Mouse (Mus musculus) embryonic facial prominence, embryonic 13.5 days (tissue): ENCODE data around the gene Dcps. TPM values are rescaled to one million over a fixed set of nuclear protein-coding genes. Genes with fewer than 3 reads are reported as not detected.

Experiments
- ATAC-seq: fragments of 200-750 bp; cut with Nextera tagmentation; 2 replicates; pipeline ENCODE4 v1.8.0; 2017; ENCODE audit warnings: low read depth; ENCODE audit not compliant: insufficient number of reproducible peaks, insufficient read depth, low FRiP score, low TSS enrichment
- H3K27ac ChIP-seq: fragments of 300-500 bp; sonication (generic); 2 replicates; pipeline ENCODE4 v1.5.1; 2015; ENCODE audit warnings: moderate library complexity, mild to moderate bottlenecking, inconsistent platforms
- H3K27me3 ChIP-seq: fragments of 300-500 bp; sonication (generic); 2 replicates; pipeline ENCODE4 v1.6.1; 2015; ENCODE audit warnings: mild to moderate bottlenecking, inconsistent platforms
- H3K36me3 ChIP-seq: fragments of 300-500 bp; sonication (generic); 2 replicates; pipeline ENCODE4 v1.6.1; 2015; ENCODE audit warnings: mild to moderate bottlenecking, inconsistent platforms
- H3K4me1 ChIP-seq: fragments of 300-500 bp; sonication (generic); 2 replicates; pipeline ENCODE4 v1.6.1; 2015; ENCODE audit warnings: inconsistent platforms
- H3K4me2 ChIP-seq: fragments of 300-500 bp; sonication (generic); 2 replicates; pipeline ENCODE4 v1.6.1; 2015; ENCODE audit warnings: moderate library complexity, mild to moderate bottlenecking, inconsistent platforms
- H3K4me3 ChIP-seq: fragments of 300-500 bp; sonication (generic); 2 replicates; pipeline ENCODE4 v1.5.1; 2015; ENCODE audit warnings: mild to moderate bottlenecking, inconsistent platforms
- H3K9ac ChIP-seq: fragments of 300-500 bp; sonication (generic); 2 replicates; pipeline ENCODE4 v1.6.1; 2015; ENCODE audit warnings: mild to moderate bottlenecking, inconsistent platforms
- H3K9me3 ChIP-seq: fragments of 300-500 bp; sonication (generic); 2 replicates; pipeline ENCODE4 v1.6.1; 2016; ENCODE audit warnings: inconsistent platforms
- WGBS: fragments of 180-500 bp; shearing (Covaris S2); methylation state at CpG from one replicate; pipeline ENCODE4 v1.1.7; 2015; ENCODE audit warnings: mixed read lengths; 5-methylcytosine and 5-hydroxymethylcytosine counted together
- polyA plus RNA-seq: library from polyadenylated mRNA; unstranded; fragments of >200 nt; fragmentation: Nextera tagmentation; extraction: Ambion mirVana; gene quantifications from 2 replicates; pipeline ENCODE4 v1.2.1, GENCODE M21; 2015

The Dcps gene
- polyA plus RNA-seq = 76.2 and 82.1 TPM in 2 replicates

- no peaks in the 10 kb centered on the region for H3K27me3 ChIP-seq
- peak within 1 kb of the TSS; percentile 91 for H3K27ac ChIP-seq
- peaks cover 12% of the 10 kb centered on the region for H3K4me1 ChIP-seq
- H3K4me3 ChIP-seq = peak within 1 kb of the TSS; percentile 64
- peak; percentile 91 for ATAC-seq
- H3K9me3 ChIP-seq = no peaks in the 10 kb centered on the region
- H3K36me3 ChIP-seq = peaks cover 5% of the 10 kb centered on the region; the same call in 1 of the 2 replicates
- peak within 1 kb of the TSS; percentile 76 for H3K9ac ChIP-seq
- WGBS = under 1% methylated on average over 38 of the region's 38 CpGs
- peak within 1 kb of the TSS; percentile 88 for H3K4me2 ChIP-seq
These were observed at the start of gene Dcps for GRCm38 (mm10) chr9:35175251-35176123. TSS of gene Dcps (minus strand) at chr9:35176061.

GRCm38 (mm10) chr9:35223466-35223865 lies 47.6 kb upstream of the Dcps start:
- Histone ChIP-seq H3K9me3 (no peaks in the 10 kb centered on the region), H3K4me3 (no peak overlapping the region), H3K36me3 (peaks cover 60% of the 10 kb centered on the region), H3K4me1 (no peaks in the 10 kb centered on the region), H3K4me2 (no peak overlapping the region), H3K27me3 (no peaks in the 10 kb centered on the region), H3K9ac (no peak overlapping the region), H3K27ac (no peak overlapping the region)
- no peak for ATAC-seq
- WGBS = 96% methylated on average over 3 of the region's 3 CpGs

GRCm38 (mm10) chr9:35217963-35218362 lies 42.1 kb upstream of the Dcps start:
- 78% methylated on average over 1 of the region's 1 CpGs for WGBS
- Histone ChIP-seq H3K4me2 (no peak overlapping the region), H3K4me3 (no peak overlapping the region), H3K36me3 (peaks cover 83% of the 10 kb centered on the region), H3K27me3 (no peaks in the 10 kb centered on the region), H3K27ac (no peak overlapping the region), H3K4me1 (no peaks in the 10 kb centered on the region), H3K9me3 (no peaks in the 10 kb centered on the region), H3K9ac (no peak overlapping the region)
- no peak for ATAC-seq

- 35% methylated on average over 26 of the region's 26 CpGs for WGBS
- Histone ChIP-seq H3K4me2 (peak overlapping the region; percentile 89), H3K9me3 (no peaks in the 10 kb centered on the region), H3K27ac (peak overlapping the region; percentile 78), H3K36me3 (peaks cover 64% of the 10 kb centered on the region), H3K9ac (peak overlapping the region; percentile 95), H3K27me3 (no peaks in the 10 kb centered on the region), H3K4me1 (peaks cover 18% of the 10 kb centered on the region), H3K4me3 (peak overlapping the region; percentile 91)
- ATAC-seq = no peak
These were observed 36.0 kb upstream of the Dcps start for GRCm38 (mm10) chr9:35211573-35212511.

DNA sequence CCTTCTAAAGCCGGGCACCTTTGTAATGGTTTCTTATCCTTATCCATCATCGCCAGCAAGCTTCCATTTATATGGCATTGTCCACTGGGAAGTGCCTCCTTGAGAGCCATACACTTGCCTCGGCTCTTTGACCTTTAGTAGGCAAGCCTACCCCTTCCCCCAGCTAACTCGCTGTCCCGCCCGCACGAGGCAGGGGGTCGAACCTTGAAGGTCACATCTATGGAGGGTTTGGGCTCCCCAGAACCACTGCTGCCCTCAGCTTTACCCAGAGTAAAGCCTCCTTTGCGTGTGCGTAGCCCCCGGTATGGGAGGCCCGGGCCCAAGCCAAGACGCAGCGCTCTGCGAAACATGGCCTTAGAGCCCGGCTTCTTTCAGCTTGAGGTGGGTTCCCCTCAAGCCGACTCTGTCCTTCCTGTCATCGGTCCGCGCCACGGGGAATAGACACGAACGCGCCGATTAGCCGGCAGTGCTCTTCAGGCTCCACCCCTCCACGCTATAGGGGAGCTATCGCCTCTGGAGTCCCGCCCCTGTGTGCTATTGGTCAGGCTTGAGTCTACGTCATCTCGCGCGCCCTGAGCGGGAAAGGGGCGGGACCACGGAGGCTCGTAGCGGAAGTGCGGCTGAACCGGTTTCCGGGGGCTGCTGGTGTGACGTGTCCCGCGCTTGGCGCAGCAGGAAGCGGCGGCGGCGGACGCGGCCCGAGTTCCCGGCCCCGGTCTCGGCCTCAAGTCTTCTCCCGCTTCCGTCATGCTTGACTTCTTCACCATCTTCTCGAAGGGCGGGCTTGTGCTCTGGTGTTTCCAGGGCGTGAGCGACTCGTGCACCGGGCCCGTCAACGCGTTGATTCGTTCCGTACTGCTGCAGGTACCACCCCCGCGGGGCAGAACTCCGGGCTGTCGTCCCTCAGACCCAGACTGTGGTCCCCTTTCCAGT lies 34.9 kb upstream of the Dcps start, which contains the start of gene Foxred1:
TSS of gene Foxred1 (minus strand) at position 514 of the 933 bp plus-strand sequence.
- Histone ChIP-seq H3K4me2 (peak within 1 kb of the TSS; percentile 89), H3K36me3 (peaks cover 66% of the 10 kb centered on the region)

DNA sequence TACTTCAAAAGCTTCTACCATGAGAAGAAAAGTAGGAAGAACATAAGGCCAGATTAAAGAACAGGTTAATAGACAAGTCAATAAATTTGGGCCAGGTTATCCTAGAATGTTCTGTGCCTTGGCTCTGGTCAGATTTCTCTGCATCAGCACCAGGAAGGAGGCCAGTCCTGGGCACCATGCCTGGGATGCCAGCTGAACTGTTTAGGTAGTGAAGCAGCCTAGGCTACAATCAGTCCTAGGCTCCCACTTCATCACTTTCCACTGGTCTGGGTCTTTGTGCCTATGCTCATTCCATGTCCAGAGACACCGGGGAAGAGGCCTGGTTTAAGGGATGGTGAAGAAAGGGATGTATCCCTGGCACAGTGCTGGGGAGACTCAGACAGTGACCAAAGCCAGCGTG lies 28.6 kb upstream of the Dcps start:
- no peak overlapping the region for H3K4me2 ChIP-seq
- WGBS = 93% methylated on average over 2 of the region's 2 CpGs
- peaks cover 51% of the 10 kb centered on the region for H3K36me3 ChIP-seq
- H3K27ac ChIP-seq = no peak overlapping the region
- H3K4me1 ChIP-seq = peaks cover 8% of the 10 kb centered on the region
- no peak for ATAC-seq
- no peak overlapping the region for H3K9ac ChIP-seq
- H3K4me3 ChIP-seq = no peak overlapping the region
- H3K27me3 ChIP-seq = no peaks in the 10 kb centered on the region
- no peaks in the 10 kb centered on the region for H3K9me3 ChIP-seq

More for the DNA sequence above, 34.9 kb upstream of the Dcps start, which contains the start of gene Foxred1:
- Histone ChIP-seq H3K9me3 (no peaks in the 10 kb centered on the region), H3K4me3 (peak within 1 kb of the TSS; percentile 91), H3K9ac (peak within 1 kb of the TSS; percentile 95), H3K27me3 (no peaks in the 10 kb centered on the region), H3K4me1 (peaks cover 18% of the 10 kb centered on the region), H3K27ac (peak within 1 kb of the TSS; percentile 90)
- ATAC-seq = peak; percentile 100
- 1% methylated on average over 72 of the region's 72 CpGs for WGBS

DNA sequence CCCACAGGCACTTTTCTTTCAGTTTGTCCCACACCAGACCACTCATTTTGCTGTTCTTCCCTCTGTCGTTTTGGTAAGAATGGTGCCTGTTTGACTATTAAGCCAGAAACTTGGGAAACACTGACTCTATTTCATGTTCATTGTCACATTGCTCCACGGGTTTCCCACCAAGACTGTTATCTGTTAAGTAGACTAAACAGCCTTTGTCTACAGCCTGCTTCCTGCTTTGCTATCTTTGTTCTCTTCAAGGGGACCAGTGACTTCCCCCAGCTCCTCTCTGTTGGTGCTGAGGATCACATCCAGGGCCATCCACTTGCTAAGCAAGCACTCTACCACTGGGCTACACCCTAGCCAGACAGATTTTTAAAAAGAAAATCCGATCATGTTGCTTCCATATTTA lies 27.7 kb upstream of the Dcps start:
- H3K4me3 ChIP-seq = no peak overlapping the region
- peaks cover 45% of the 10 kb centered on the region for H3K36me3 ChIP-seq
- WGBS = 80% methylated on average over 3 of the region's 3 CpGs
- no peak overlapping the region for H3K27ac ChIP-seq
- H3K9ac ChIP-seq = no peak overlapping the region
- H3K27me3 ChIP-seq = no peaks in the 10 kb centered on the region
- no peaks in the 10 kb centered on the region for H3K9me3 ChIP-seq
- H3K4me1 ChIP-seq = peaks cover 15% of the 10 kb centered on the region
- no peak overlapping the region for H3K4me2 ChIP-seq
- no peak for ATAC-seq

DNA sequence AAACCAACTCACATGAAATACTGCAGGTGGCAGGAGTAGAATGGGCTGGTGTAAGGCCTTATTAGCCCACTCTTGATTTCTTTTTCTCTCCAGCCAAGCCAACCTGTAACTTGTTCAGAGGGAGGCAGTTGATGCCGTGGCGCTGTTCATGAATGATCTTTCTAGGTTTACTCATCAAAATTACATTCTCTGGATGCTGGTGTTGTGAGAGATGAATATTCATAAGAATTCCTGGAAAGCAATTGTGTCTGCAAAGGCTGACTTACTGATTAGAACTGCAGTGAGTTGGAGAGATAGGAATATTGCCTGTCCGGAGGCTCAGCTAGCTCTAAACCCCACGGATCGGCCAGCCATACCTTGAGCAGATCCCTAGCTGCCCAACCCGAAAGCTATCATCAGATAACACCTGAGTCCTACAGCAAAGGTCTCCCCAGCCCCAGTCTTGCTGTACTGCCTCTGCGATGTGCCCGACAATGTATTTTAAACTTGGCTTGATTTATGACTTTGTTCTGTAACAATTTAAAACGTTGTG lies 24.7 kb upstream of the Dcps start:
- 69% methylated on average over 9 of the region's 9 CpGs for WGBS
- ATAC-seq = no peak
- Histone ChIP-seq H3K27ac (no peak overlapping the region), H3K36me3 (peaks cover 16% of the 10 kb centered on the region), H3K4me2 (peak overlapping the region; percentile 73), H3K9ac (peak overlapping the region; percentile 82; the same call in 1 of the 2 replicates), H3K27me3 (no peaks in the 10 kb centered on the region), H3K4me1 (peaks cover 18% of the 10 kb centered on the region), H3K4me3 (peak overlapping the region; percentile 64), H3K9me3 (no peaks in the 10 kb centered on the region)

DNA sequence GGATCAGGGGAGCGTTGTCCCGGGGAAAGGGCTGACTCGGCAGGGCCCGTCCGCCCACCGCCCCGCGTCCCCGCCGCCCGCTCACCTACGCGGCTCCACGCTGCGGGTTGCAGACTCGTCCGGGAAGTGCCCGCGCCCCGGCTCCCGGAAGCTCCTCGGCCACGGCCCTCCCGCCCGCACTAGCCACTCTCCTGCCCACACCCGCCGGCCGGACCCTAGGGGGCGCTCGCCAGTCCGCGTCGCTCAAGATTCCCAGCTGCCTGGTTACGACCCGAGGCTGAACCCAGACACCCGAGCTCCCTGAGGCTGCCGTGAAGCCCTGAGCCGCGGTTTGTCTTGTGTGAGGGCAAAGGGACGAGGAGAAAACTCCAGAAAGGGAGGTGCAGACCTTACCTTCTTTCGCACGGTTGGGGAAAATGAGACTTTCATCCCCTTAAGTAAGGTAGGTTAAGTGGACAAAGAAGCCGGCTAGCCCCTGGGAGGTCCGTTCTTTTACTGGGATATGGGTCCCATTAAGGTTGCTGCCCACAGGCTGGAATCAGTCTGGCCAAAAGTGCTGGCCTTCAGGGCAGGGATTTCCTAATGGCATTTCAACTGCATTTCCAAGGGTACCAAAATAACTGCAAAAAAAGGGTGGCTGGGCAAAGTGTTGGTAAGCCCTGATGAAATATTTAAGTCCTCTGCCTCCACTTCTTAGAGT lies 24.1 kb upstream of the Dcps start, which contains the start of the genes Srpr and Tirap:
TSS of gene Srpr (plus strand) at position 404 of the 700 bp plus-strand sequence.
TSS of gene Tirap (minus strand) at position 520 of the 700 bp plus-strand sequence.
- Histone ChIP-seq H3K4me2 (peak within 1 kb of the TSS; percentile 73), H3K27me3 (no peaks in the 10 kb centered on the region), H3K4me1 (peaks cover 18% of the 10 kb centered on the region), H3K9me3 (no peaks in the 10 kb centered on the region), H3K9ac (peak within 1 kb of the TSS; percentile 82), H3K4me3 (peak within 1 kb of the TSS; percentile 64), H3K27ac (peak within 1 kb of the TSS; percentile 72; the same call in 1 of the 2 replicates), H3K36me3 (peaks cover 9% of the 10 kb centered on the region)
- WGBS = under 1% methylated on average over 43 of the region's 44 CpGs
- peak; percentile 84 for ATAC-seq
